10 mouse cellular contexts compared by ENCODE assay signal in genomic region chr2:166135711-166136485, GRCm38 (mm10). TPM values are rescaled to one million over a fixed set of nuclear protein-coding genes. Genes with fewer than 3 reads are reported as not detected.
DNase-seq lines count a peak whose midpoint lies in the region; ATAC-seq and TF ChIP-seq lines count a peak whose summit lies in the region.
"Had no signal": no experiment of that assay in that cellular context is flagged by ENCODE, and none has a peak within 500 bp of the region (broad histone marks: within the 10 kb centered on the region; RNA-seq: fewer than 3 reads in every experiment).

No protein-coding gene starts in this region.

- intact Hi-C loops in left cerebral cortex, postnatal 4 days (cut with DNase I) = no loop called here

- peak overlapping the region; percentile 35; the same call in 1 of the 2 replicates for H3K27ac ChIP-seq in forebrain, postnatal 0 days (ENCODE audit: low read depth, low read length)
- no peak overlapping the region for H3K27ac ChIP-seq in forebrain, embryonic 15.5 days (replicated peaks)
- H3K27ac ChIP-seq: liver, embryonic 12.5 days had no signal

- DNase-seq in forebrain, postnatal 0 days = peak; percentile 29
- peak; percentile 40 for DNase-seq in left cerebral cortex, postnatal 4 days
- DNase-seq in left cerebral cortex, adult 11 months (ENCODE audit: low spot score) = no peak
- DNase-seq in lung, adult 2 months = peak; percentile 25
- DNase-seq in retina, embryonic 14.5 days (ENCODE audit: low spot score) = peak; percentile 27
- no peak for DNase-seq in adipocyte (ENCODE audit: low spot score)
- DNase-seq in layer of hippocampus, adult 8-10 months (ENCODE audit: low spot score in 2 of 2) = no peak
- DNase-seq: gastrocnemius, postnatal 10 days had no signal

- WGBS in forebrain, postnatal 0 days = 31% methylated on average over 16 of the region's 16 CpGs
- 30% methylated on average over 16 of the region's 16 CpGs for whole genome bisulfite sequencing in forebrain, embryonic 15.5 days
- 29% methylated on average over 16 of the region's 16 CpGs for WGBS in lung, adult 2 months

- TF ChIP-seq POLR2A in lung, adult 2 months (IDR thresholded peaks at IDR 0.05; ENCODE audit: borderline replicate concordance, extremely low read depth, low read depth, low read length) = no peak

- no peak overlapping the region for H3K4me3 ChIP-seq in forebrain, postnatal 0 days (ENCODE audit: low read depth, low read length)
- no peak overlapping the region for H3K4me3 ChIP-seq in forebrain, embryonic 15.5 days
- no peak overlapping the region for H3K4me3 ChIP-seq in lung, adult 2 months (replicated peaks; ENCODE audit: extremely low read depth, low read depth, low read length)
- H3K4me3 ChIP-seq: liver, embryonic 12.5 days had no signal

- H3K36me3 ChIP-seq in forebrain, postnatal 0 days (ENCODE audit: insufficient read depth) = 0 out of 2 replicates have a peak, but pooled peaks cover 11% of the 10 kb centered on the region
- H3K36me3 ChIP-seq in forebrain, embryonic 15.5 days = no peaks in the 10 kb centered on the region
- H3K36me3 ChIP-seq: liver, embryonic 12.5 days had no signal

- no peak overlapping the region for H3K9ac ChIP-seq in forebrain, postnatal 0 days
- H3K9ac ChIP-seq in forebrain, embryonic 15.5 days (replicated peaks) = no peak overlapping the region
- H3K9ac ChIP-seq: liver, embryonic 12.5 days had no signal

- no peaks in the 10 kb centered on the region for H3K4me1 ChIP-seq in forebrain, postnatal 0 days (ENCODE audit: insufficient read depth)
- H3K4me1 ChIP-seq in forebrain, embryonic 15.5 days = peaks cover 10% of the 10 kb centered on the region
- no peaks in the 10 kb centered on the region for H3K4me1 ChIP-seq in lung, adult 2 months (ENCODE audit: control insufficient read depth, insufficient read depth, low read length)
- H3K4me1 ChIP-seq: liver, embryonic 12.5 days had no signal

- H3K4me2 ChIP-seq in forebrain, postnatal 0 days (ENCODE audit: low read depth) = no peak overlapping the region
- no peak overlapping the region for H3K4me2 ChIP-seq in forebrain, embryonic 15.5 days (replicated peaks)
- H3K4me2 ChIP-seq: liver, embryonic 12.5 days had no signal

- no peaks in the 10 kb centered on the region for H3K9me3 ChIP-seq in forebrain, postnatal 0 days (ENCODE audit: low read length)
- no peaks in the 10 kb centered on the region for H3K9me3 ChIP-seq in forebrain, embryonic 15.5 days
- H3K9me3 ChIP-seq: liver, embryonic 12.5 days had no signal

- TF ChIP-seq CTCF in forebrain, postnatal 0 days (IDR thresholded peaks at IDR 0.05; ENCODE audit: low read depth) = no peak
- no peak for TF ChIP-seq CTCF in lung, adult 2 months (IDR thresholded peaks at IDR 0.05; ENCODE audit: insufficient read depth, low read length)

- ATAC-seq in forebrain, postnatal 0 days = peak; percentile 61
- no peak for ATAC-seq in forebrain, embryonic 15.5 days (replicated peaks)
- ATAC-seq: liver, embryonic 12.5 days had no signal

- no peaks in the 10 kb centered on the region for H3K27me3 ChIP-seq in forebrain, postnatal 0 days (ENCODE audit: insufficient read depth, low read length)
- no peaks in the 10 kb centered on the region for H3K27me3 ChIP-seq in forebrain, embryonic 15.5 days

RNA-seq across cellular contexts. Expression of gene Sulf2, which starts 19.6 kb away (rescaled TPM):
- 65.6 and 95.6 TPM in 2 replicates for total RNA-seq in forebrain, postnatal 0 days (2014; rRNA removed)
- polyA plus RNA-seq in forebrain, postnatal 0 days (2015; fragmentation: Nextera tagmentation; extraction: Ambion mirVana) = 54.4 and 67.5 TPM in 2 replicates
- polyA plus RNA-seq in forebrain, embryonic 15.5 days (2015; fragmentation: Nextera tagmentation; extraction: Ambion mirVana) = 30.3 and 36.0 TPM in 2 replicates
- 100 to 1,000 TPM; 153 to 162 TPM for total RNA-seq in left cerebral cortex, postnatal 4 days (2021)
- 37.6 and 44.2 TPM in 2 replicates for polyA plus RNA-seq in lung, adult 2 months (2012; rRNA removed)
- total RNA-seq in layer of hippocampus, adult 8-10 months (2022) = 100 to 1,000 TPM; 103 to 126 (median 119) TPM

Comparison
In these comparisons a context has a peak if more than half of its experiments do, and no peak if none do; other contexts are left out.
1. DNase-seq: peak in forebrain, postnatal 0 days (single experiment), left cerebral cortex, postnatal 4 days (single experiment), lung, adult 2 months (single experiment) and retina, embryonic 14.5 days (single experiment); none in left cerebral cortex, adult 11 months (single experiment), adipocyte (single experiment) and layer of hippocampus, adult 8-10 months (0 of 2).